Mouse (Mus musculus) heart, adult 2 months (tissue): Measurements from ENCODE around the gene Dcst2. TPM values are rescaled to one million over a fixed set of nuclear protein-coding genes. Genes with fewer than 3 reads are reported as not detected.

ENCODE experiments used
- DNase-seq, 2 experiments: peaks; one replicate each; pipeline ENCODE4 v3.0.0; 2021
- H3K27ac ChIP-seq: fragments of 200-600 bp; 2 replicates; pipeline ENCODE4 v1.8.1; 2022
- H3K27me3 ChIP-seq: fragments of 200-500 bp; 2 replicates; pipeline ENCODE4 v1.6.1; 2012; ENCODE audit warnings: mild to moderate bottlenecking, low read length, inconsistent platforms, mixed read lengths; ENCODE audit not compliant: control insufficient read depth, insufficient read depth
- H3K36me3 ChIP-seq: fragments of 200-500 bp; 2 replicates; pipeline ENCODE4 v1.6.1; 2012; ENCODE audit warnings: low read length, inconsistent platforms; ENCODE audit not compliant: control insufficient read depth, insufficient read depth
- H3K4me1 ChIP-seq: fragments of 200-500 bp; 2 replicates; pipeline ENCODE4 v1.6.1; 2011; ENCODE audit warnings: low read length; ENCODE audit not compliant: control insufficient read depth, insufficient read depth
- H3K4me3 ChIP-seq: fragments of 200-600 bp; 2 replicates; pipeline ENCODE4 v1.8.1; 2022
- H3K79me2 ChIP-seq: fragments of 200-500 bp; replicated peaks from 2 replicates; pipeline ENCODE4 v1.6.1; 2012; ENCODE audit warnings: mild to moderate bottlenecking, inconsistent platforms, low read length, moderate library complexity, mixed read lengths; ENCODE audit not compliant: control insufficient read depth, insufficient read depth
- H3K9ac ChIP-seq: fragments of 200-500 bp; 2 replicates; pipeline ENCODE4 v1.6.1; 2012; ENCODE audit warnings: low read depth, mild to moderate bottlenecking, control low read depth, inconsistent platforms, low read length, mixed read lengths
- CTCF ChIP-seq: fragments of 200-600 bp; IDR thresholded peaks from 2 replicates; pipeline ENCODE4 v1.8.1; 2022; ENCODE audit warnings: antibody characterized with exemption, mild to moderate bottlenecking, moderate library complexity
- EP300 ChIP-seq: fragments of 200-500 bp; IDR thresholded peaks from 2 replicates; pipeline ENCODE4 v1.6.1; 2011; ENCODE audit warnings: low read depth, low read length, control low read depth; ENCODE audit not compliant: insufficient read depth
- POLR2A ChIP-seq: fragments of 200-500 bp; IDR thresholded peaks from 2 replicates; pipeline ENCODE4 v1.6.1; 2011; ENCODE audit warnings: mild to moderate bottlenecking, low read depth, low read length, control low read depth; ENCODE audit not compliant: insufficient read depth
- WGBS: fragments of 180-500 bp; shearing (Covaris S2); methylation state at CpG from one replicate; pipeline ENCODE4 v1.1.7; 2018; 5-methylcytosine and 5-hydroxymethylcytosine counted together
- intact Hi-C: fragments of 180-260 bp; cut with DNase I; formaldehyde crosslinking; loops from one replicate; pipeline ENCODE4 v1.15.1; 2025
- polyA plus RNA-seq: library from polyadenylated mRNA; depleted of rRNA; stranded (reverse); fragments of >200 nt; gene quantifications from 2 replicates; pipeline ENCODE4 v1.2.3, GENCODE M21; 2012
- total RNA-seq, 2 experiments: library from RNA; stranded (reverse); gene quantifications; 2 replicates each; pipeline ENCODE4 v1.2.3; 2021

Gene Dcst2
- total and polyA plus RNA-seq, 3 experiments: 0.35 TPM; not detected in 2

DNA sequence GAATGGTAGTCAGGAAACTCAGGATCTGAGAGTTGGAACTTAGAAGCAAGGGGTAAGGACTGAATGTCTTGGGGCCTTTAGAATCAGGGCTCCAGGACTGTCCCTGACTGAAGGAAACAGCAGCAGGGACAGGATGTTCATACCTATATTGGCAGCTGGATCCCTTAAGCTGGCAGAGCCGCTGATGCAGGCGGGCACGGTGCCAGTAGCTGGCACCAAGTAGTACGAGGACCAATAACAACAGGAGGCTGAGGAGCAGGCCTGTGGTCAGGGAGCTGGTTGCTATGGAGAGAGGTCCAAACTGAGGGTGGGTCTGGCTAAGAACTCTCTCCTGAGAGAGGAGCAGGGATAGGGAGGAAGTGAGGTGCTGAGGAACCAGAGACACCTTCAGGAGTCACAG, 20.0 kb upstream of the Dcst2 start:
- no peak overlapping the region for H3K9ac ChIP-seq
- DNase-seq: no peak
- H3K27me3 ChIP-seq: no peaks in the 10 kb centered on the region
- intact Hi-C loops: loop anchor here (2.0 to 5.0 kb wide), 2 partner anchors 143 to 346 kb away; no protein-coding TSS in a partner anchor
- H3K4me3 ChIP-seq: no peak overlapping the region
- TF ChIP-seq EP300: no peak
- TF ChIP-seq POLR2A: no peak
- TF ChIP-seq CTCF: no peak
- H3K36me3 ChIP-seq: no peaks in the 10 kb centered on the region
- no peaks in the 10 kb centered on the region for H3K79me2 ChIP-seq
- H3K4me1 ChIP-seq: peaks cover 2% of the 10 kb centered on the region; the same call in 1 of the 2 replicates
- no peak overlapping the region for H3K27ac ChIP-seq
- 54% methylated on average over 4 of the region's 4 CpGs for WGBS

DNA sequence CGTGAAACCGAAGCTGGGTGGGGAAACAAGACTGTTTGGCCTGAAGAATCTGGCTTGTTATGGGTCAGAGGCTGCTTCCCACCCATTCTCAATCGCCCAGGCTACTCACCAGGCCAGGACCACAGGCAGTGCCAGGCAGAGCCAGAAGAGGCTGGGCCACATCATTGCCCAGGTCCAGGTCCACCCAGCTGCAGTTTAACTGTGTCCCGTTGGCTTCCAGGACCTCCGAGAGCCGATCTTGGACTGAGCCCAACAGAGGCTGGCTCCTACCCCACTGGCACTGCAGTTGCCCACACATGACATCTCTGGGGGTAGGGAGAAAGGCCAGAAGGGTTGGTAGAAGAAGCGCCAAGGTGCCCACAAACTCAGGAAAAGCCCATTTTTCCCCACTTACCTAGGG, 18.5 kb upstream of the Dcst2 start:
- WGBS: 79% methylated on average over 7 of the region's 7 CpGs
- no peak overlapping the region for H3K27ac ChIP-seq
- H3K9ac ChIP-seq: no peak overlapping the region
- no peaks in the 10 kb centered on the region for H3K36me3 ChIP-seq
- no peaks in the 10 kb centered on the region for H3K79me2 ChIP-seq
- no peaks in the 10 kb centered on the region for H3K27me3 ChIP-seq
- H3K4me3 ChIP-seq: no peak overlapping the region
- DNase-seq: no peak
- peaks cover 5% of the 10 kb centered on the region for H3K4me1 ChIP-seq
- intact Hi-C loops: loop anchor here (5.0 kb wide), 1 partner anchor 344 kb away; no protein-coding TSS in a partner anchor
- TF ChIP-seq EP300 (no peak), POLR2A (no peak), CTCF (no peak)

DNA sequence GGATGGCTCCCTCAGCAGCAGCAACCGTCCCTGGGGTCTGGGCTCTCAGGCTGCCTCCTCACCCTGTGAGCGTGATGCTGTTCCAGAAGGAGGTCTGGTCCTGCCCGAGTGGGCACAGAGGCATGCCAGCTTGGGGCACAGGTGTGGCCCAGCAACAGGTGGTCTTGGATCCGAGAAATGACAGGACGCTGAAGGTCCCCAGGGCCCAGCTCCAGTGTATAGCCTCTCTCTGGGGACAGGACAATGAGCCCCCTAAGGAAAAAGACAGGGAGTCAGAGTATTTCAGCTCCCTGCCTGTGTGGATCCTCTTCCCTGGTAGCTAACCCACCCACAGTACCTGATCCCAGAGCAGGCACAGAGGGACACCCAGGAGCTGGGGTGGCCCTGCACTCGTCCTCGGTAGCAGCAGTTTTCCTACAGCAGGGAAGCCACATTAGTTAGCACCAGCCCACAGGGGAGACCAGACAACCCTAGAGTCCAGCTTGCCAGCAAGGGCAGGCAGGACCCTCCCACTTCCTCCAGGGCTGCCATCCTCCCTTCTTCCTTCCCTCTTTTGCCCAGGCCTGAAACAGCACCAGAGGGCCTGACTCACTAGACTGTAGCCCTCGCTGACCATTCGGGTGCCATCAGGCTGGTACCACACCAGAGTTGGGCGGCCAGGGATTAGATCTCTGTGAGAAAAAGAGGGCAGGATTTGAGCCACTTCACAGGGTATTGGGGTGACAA, 14.8 kb upstream of the Dcst2 start:
- WGBS: 73% methylated on average over 10 of the region's 10 CpGs
- peak; percentile 48 for DNase-seq
- Histone ChIP-seq H3K4me3 (no peak overlapping the region; the same call in 1 of the 2 replicates), H3K36me3 (no peaks in the 10 kb centered on the region), H3K27me3 (no peaks in the 10 kb centered on the region), H3K9ac (no peak overlapping the region), H3K4me1 (peaks cover 5% of the 10 kb centered on the region), H3K27ac (peak overlapping the region; percentile 87), H3K79me2 (no peaks in the 10 kb centered on the region)
- intact Hi-C loops: no loop called here
- TF ChIP-seq EP300: no peak
- no peak for TF ChIP-seq POLR2A
- TF ChIP-seq CTCF: no peak

DNA sequence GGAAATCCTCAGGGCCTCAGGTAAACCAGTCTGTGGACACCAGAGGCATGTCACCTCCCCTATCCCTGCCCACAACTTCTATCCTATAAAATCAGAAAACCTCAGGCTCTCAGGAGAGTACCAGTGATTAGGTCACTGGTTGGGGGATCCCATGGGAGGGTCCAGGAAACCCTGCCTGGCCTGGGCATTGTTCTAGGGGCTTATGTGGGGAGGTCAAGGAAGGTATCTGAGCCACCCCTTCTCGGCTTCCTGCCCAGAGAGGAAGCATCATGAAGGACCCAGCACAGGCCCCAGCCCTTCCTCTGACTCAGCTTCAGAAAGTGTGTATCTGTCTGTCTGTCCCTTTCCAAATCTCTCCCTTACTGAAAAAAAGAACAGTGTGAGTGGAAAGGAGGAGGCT, 13.9 kb upstream of the Dcst2 start:
- intact Hi-C loops: loop anchor here (2.0 kb wide), 1 partner anchor 69 kb away; no protein-coding TSS in a partner anchor
- peak overlapping the region; percentile 79 for H3K4me3 ChIP-seq
- H3K27me3 ChIP-seq: no peaks in the 10 kb centered on the region
- H3K79me2 ChIP-seq: no peaks in the 10 kb centered on the region
- DNase-seq: peak; percentile 51 to 57
- peak overlapping the region; percentile 26 for H3K9ac ChIP-seq
- peaks cover 5% of the 10 kb centered on the region for H3K4me1 ChIP-seq
- TF ChIP-seq POLR2A (0 out of 2 replicates have a peak, but pooled peaks have one; percentile 24), EP300 (peak; percentile 77), CTCF (no peak)
- H3K36me3 ChIP-seq: no peaks in the 10 kb centered on the region
- WGBS: 25% methylated on average over 1 of the region's 1 CpGs
- H3K27ac ChIP-seq: peak overlapping the region; percentile 87

DNA sequence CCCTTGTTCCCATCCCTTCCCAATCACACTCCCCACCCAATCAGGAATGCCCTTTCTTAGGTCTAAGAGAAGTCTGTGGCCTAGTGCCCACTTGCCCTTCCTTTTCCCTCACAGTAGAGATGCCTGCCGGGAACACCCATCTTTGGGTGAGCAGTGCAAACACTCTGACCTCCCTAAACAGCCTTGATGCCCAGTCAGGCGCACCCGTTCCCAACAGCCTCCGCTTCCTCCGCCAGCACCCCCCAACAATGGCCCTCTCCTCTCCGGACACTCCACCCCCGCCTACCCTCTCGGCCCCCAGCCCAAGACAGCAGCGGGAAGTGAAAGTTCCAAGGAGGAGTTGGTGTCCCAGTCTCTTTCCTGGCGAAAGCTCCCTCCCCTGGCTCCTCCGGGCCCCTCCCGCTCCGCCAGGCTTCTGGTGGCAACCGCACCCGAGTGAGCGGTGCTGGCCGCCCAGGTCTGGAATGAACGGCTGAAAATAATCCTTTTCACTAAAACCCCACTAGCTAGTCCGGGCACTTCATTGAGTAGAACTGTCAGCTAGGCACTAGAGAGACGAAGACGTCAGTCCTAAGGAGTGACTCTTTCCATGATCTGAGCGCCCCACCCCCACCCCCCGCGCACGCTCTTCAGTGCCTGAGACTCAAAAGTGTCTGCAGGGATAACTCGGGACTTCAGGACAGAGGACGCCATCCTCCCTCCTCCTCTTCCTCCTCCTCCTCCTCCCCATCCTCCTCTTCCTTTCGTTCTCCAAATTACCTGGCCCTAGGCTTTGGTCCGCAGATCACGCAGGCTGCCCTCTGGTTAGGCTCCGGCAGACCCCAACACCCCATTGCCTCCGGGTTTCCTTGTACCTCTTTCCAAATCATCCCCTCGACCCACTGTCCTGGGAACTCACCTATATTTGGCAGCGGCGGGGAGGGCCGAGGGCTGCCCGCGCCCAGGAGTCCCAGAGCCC, 12.6 kb upstream of the Dcst2 start:
- Histone ChIP-seq H3K4me3 (peak overlapping the region; percentile 79), H3K79me2 (no peaks in the 10 kb centered on the region), H3K9ac (peak overlapping the region; percentile 75), H3K27ac (peak overlapping the region; percentile 87), H3K27me3 (no peaks in the 10 kb centered on the region), H3K36me3 (no peaks in the 10 kb centered on the region), H3K4me1 (peaks cover 5% of the 10 kb centered on the region)
- TF ChIP-seq EP300: peak; percentile 50; the same call in 1 of the 2 replicates
- TF ChIP-seq CTCF: no peak
- peak; percentile 44 for TF ChIP-seq POLR2A
- 3% methylated on average over 38 of the region's 38 CpGs for WGBS
- peak; percentile 80 to 83 for DNase-seq
- intact Hi-C loops: loop anchor here (2.0 kb wide), 1 partner anchor 70 kb away; no protein-coding TSS in a partner anchor
